Mouse (Mus musculus) MEL (cell line): Measurements from ENCODE around the gene Olfr738.

Experiments
- CTCF ChIP-seq, 3 experiments: IDR thresholded peaks in 2 of 3; conservative IDR thresholded peaks in 1 of 3; 2 replicates each; pipeline ENCODE4 v1.5.1; 2011 to 2012; ENCODE audit warnings: low read length in 3 of 3, low read depth in 2 of 3, mild to moderate bottlenecking in 2 of 3, improper control_type of control experiment in 1 of 3, inconsistent platforms in 1 of 3, mixed read lengths in 1 of 3, moderate library complexity in 1 of 3; ENCODE audit not compliant: control insufficient read depth in 1 of 3, insufficient read depth in 1 of 3, poor library complexity in 1 of 3, severe bottlenecking in 1 of 3
- EP300 ChIP-seq, 2 experiments: IDR thresholded peaks; 2 replicates each; pipeline ENCODE4 v1.6.1; 2011; ENCODE audit warnings: improper control_type of control experiment in 2 of 2, low read length in 2 of 2, low read depth in 1 of 2, mild to moderate bottlenecking in 1 of 2
- POLR2A ChIP-seq, 2 experiments: IDR thresholded peaks; 2 replicates each; pipeline ENCODE4 v1.6.1; 2011 to 2012; ENCODE audit warnings: low read length in 2 of 2, mild to moderate bottlenecking in 2 of 2, control low read depth in 1 of 2, improper control_type of control experiment in 1 of 2, low read depth in 1 of 2, moderate library complexity in 1 of 2; ENCODE audit not compliant: control insufficient read depth in 1 of 2, insufficient read depth in 1 of 2, poor library complexity in 1 of 2
- POLR2AphosphoS2 ChIP-seq: IDR thresholded peaks from 2 replicates; pipeline ENCODE4 v1.6.1; 2011; ENCODE audit warnings: low read length, improper control_type of control experiment
- RCOR1 ChIP-seq: IDR thresholded peaks from 2 replicates; pipeline ENCODE4 v1.6.1; 2012; ENCODE audit warnings: low read depth, mild to moderate bottlenecking, inconsistent platforms, low read length, improper control_type of control experiment
- TCF12 ChIP-seq: IDR thresholded peaks from 2 replicates; pipeline ENCODE4 v1.6.1; 2014; ENCODE audit warnings: low read depth, mild to moderate bottlenecking, inconsistent platforms, low read length, improper control_type of control experiment, moderate library complexity
- USF2 ChIP-seq, 2 experiments: IDR thresholded peaks; 2 replicates each; pipeline ENCODE4 v1.6.1; 2011 to 2012; ENCODE audit warnings: improper control_type of control experiment in 2 of 2, low read length in 2 of 2, borderline replicate concordance in 1 of 2, inconsistent platforms in 1 of 2, low read depth in 1 of 2, mild to moderate bottlenecking in 1 of 2; ENCODE audit not compliant: insufficient read depth in 1 of 2
- ZC3H11A ChIP-seq: IDR thresholded peaks from 2 replicates; pipeline ENCODE4 v1.6.1; 2012; ENCODE audit warnings: low read depth, mild to moderate bottlenecking, inconsistent platforms, low read length, improper control_type of control experiment
- ZKSCAN1 ChIP-seq: IDR thresholded peaks from 2 replicates; pipeline ENCODE4 v1.6.1; 2012; ENCODE audit warnings: low read depth, mild to moderate bottlenecking, inconsistent platforms, low read length, improper control_type of control experiment, moderate library complexity
- ZNF384 ChIP-seq: IDR thresholded peaks from 2 replicates; pipeline ENCODE4 v1.6.1; 2012; ENCODE audit warnings: low read depth, mild to moderate bottlenecking, inconsistent platforms, low read length, improper control_type of control experiment

GRCm38 (mm10) chr14:50357593-50357992, 49.8 kb upstream of the Olfr738 start, which contains the start of gene Tlr11:
- TF ChIP-seq RCOR1 (no peak), ZNF384 (no peak), TCF12 (no peak), POLR2A (IDR thresholded peaks at IDR 0.05; ENCODE audit: control insufficient read depth in 1 of 2, insufficient read depth in 1 of 2, low read depth in 1 of 2, low read length in 2 of 2, poor library complexity in 1 of 2) (no peak), CTCF (IDR thresholded peaks at IDR 0.05 in 2 of 3, conservative IDR thresholded peaks at IDR 0.05 in 1 of 3; ENCODE audit: control insufficient read depth in 1 of 3, insufficient read depth in 1 of 3, low read depth in 2 of 3, low read length in 3 of 3, poor library complexity in 1 of 3, severe bottlenecking in 1 of 3) (no peak), EP300 (IDR thresholded peaks at IDR 0.05; ENCODE audit: low read depth in 1 of 2, low read length in 2 of 2) (no peak), POLR2AphosphoS2 (no peak), ZC3H11A (no peak), USF2 (IDR thresholded peaks at IDR 0.05; ENCODE audit: borderline replicate concordance in 1 of 2, insufficient read depth in 1 of 2, low read depth in 1 of 2, low read length in 2 of 2) (no peak), ZKSCAN1 (no peak)
